Mouse (Mus musculus) MEL (cell line): Measurements from ENCODE around the gene Foxc2.

ENCODE experiments used
- CTCF ChIP-seq, 3 experiments: IDR thresholded peaks in 2 of 3; conservative IDR thresholded peaks in 1 of 3; 2 replicates each; pipeline ENCODE4 v1.5.1; 2011 to 2012; ENCODE audit warnings: low read length in 3 of 3, low read depth in 2 of 3, mild to moderate bottlenecking in 2 of 3, improper control_type of control experiment in 1 of 3, inconsistent platforms in 1 of 3, mixed read lengths in 1 of 3, moderate library complexity in 1 of 3; ENCODE audit not compliant: control insufficient read depth in 1 of 3, insufficient read depth in 1 of 3, poor library complexity in 1 of 3, severe bottlenecking in 1 of 3
- ETS1 ChIP-seq: IDR thresholded peaks from 2 replicates; pipeline ENCODE4 v1.6.1; 2012; ENCODE audit warnings: low read depth, mild to moderate bottlenecking, inconsistent platforms, low read length, improper control_type of control experiment, moderate library complexity
- MAX ChIP-seq: IDR thresholded peaks from 2 replicates; pipeline ENCODE4 v1.6.1; 2011; ENCODE audit warnings: low read length, improper control_type of control experiment
- POLR2AphosphoS2 ChIP-seq: IDR thresholded peaks from 2 replicates; pipeline ENCODE4 v1.6.1; 2011; ENCODE audit warnings: low read length, improper control_type of control experiment
- RAD21 ChIP-seq: IDR thresholded peaks from 2 replicates; pipeline ENCODE4 v1.6.1; 2011; ENCODE audit warnings: mild to moderate bottlenecking, low read depth, low read length, improper control_type of control experiment

- no peak for TF ChIP-seq CTCF (IDR thresholded peaks at IDR 0.05 in 2 of 3, conservative IDR thresholded peaks at IDR 0.05 in 1 of 3; ENCODE audit: control insufficient read depth in 1 of 3, insufficient read depth in 1 of 3, low read depth in 2 of 3, low read length in 3 of 3, poor library complexity in 1 of 3, severe bottlenecking in 1 of 3)
- TF ChIP-seq ETS1 = no peak
- no peak for TF ChIP-seq POLR2AphosphoS2
- TF ChIP-seq MAX = no peak
- no peak for TF ChIP-seq RAD21
Measured at GRCm38 (mm10) chr8:121092141-121092540, 23.8 kb upstream of the Foxc2 start.
